ENCODE assay signal across 16 mouse cellular contexts in genomic region chr14:13344240-13344639, GRCm38 (mm10). TPM values are rescaled to one million over a fixed set of nuclear protein-coding genes. Genes with fewer than 3 reads are reported as not detected.
"Had no signal": no experiment of that assay in that cellular context is flagged by ENCODE, and none has a peak within 500 bp of the region (broad histone marks: within the 10 kb centered on the region; RNA-seq: fewer than 3 reads in every experiment).

No protein-coding gene starts in this region.

- H3K4me2 ChIP-seq: liver, embryonic 11.5 days; liver, embryonic 15.5 days; midbrain, embryonic 12.5 days; neural tube, embryonic 15.5 days had no signal

- ATAC-seq: intestine, postnatal 0 days had no signal

- H3K36me3 ChIP-seq: liver, embryonic 15.5 days; midbrain, embryonic 12.5 days; neural tube, embryonic 15.5 days had no signal

- H3K27ac ChIP-seq: liver, embryonic 15.5 days; macrophage; midbrain, embryonic 12.5 days; neural tube, embryonic 15.5 days had no signal

- H3K27me3 ChIP-seq: liver, embryonic 15.5 days; midbrain, embryonic 12.5 days; neural tube, embryonic 15.5 days had no signal

- DNase-seq: kidney, postnatal 14 days; layer of hippocampus, adult 9-11 months; layer of hippocampus, postnatal 36 days; left cerebral cortex, postnatal 4 days; lung, adult 2 months; lung, postnatal 14 days; thymus, adult 18-20 months; thymus, postnatal 14 days had no signal

- H3K4me1 ChIP-seq: liver, embryonic 15.5 days; midbrain, embryonic 12.5 days; neural tube, embryonic 15.5 days had no signal

- H3K4me3 ChIP-seq: liver, embryonic 15.5 days; midbrain, embryonic 12.5 days; myocyte; neural tube, embryonic 15.5 days had no signal

- H3K9me3 ChIP-seq: liver, embryonic 15.5 days; midbrain, embryonic 12.5 days; neural tube, embryonic 15.5 days had no signal

- H3K9ac ChIP-seq: liver, embryonic 15.5 days; midbrain, embryonic 12.5 days; neural tube, embryonic 15.5 days had no signal

RNA-seq across cellular contexts. Expression of gene Synpr, which starts 59.7 kb away (rescaled TPM):
- total RNA-seq: megakaryocyte-erythroid progenitor cell, adult 5-6 weeks had no signal
- polyA plus RNA-seq: lung, adult 2 months; macrophage had no signal
